Mouse (Mus musculus) lung, postnatal 36 days (tissue): ENCODE results near the gene Ergic1.

Experiments used
- DNase-seq: peaks from one replicate; pipeline ENCODE4 v3.0.0; 2022; ENCODE audit warnings: mixed read lengths

Ergic1 gene

GRCm38 (mm10) chr17:26540083-26540482, 21.2 kb upstream of the Ergic1 start:
- DNase-seq: no peak

GRCm38 (mm10) chr17:26544319-26544963, 16.8 kb upstream of the Ergic1 start:
- peak; percentile 40 for DNase-seq

- DNase-seq: peak; percentile 89
These were observed 13.5 kb upstream of the Ergic1 start for GRCm38 (mm10) chr17:26547771-26548170.

GRCm38 (mm10) chr17:26548566-26548965, 12.7 kb upstream of the Ergic1 start:
- no peak for DNase-seq

GRCm38 (mm10) chr17:26549148-26549809, 12.0 kb upstream of the Ergic1 start:
- peak; percentile 58 for DNase-seq

- DNase-seq: no peak
These were observed 10.2 kb upstream of the Ergic1 start for GRCm38 (mm10) chr17:26551104-26551503.

GRCm38 (mm10) chr17:26553033-26553432, 8.3 kb upstream of the Ergic1 start:
- DNase-seq: no peak

- no peak for DNase-seq
These were observed 581 bp upstream of the Ergic1 start for GRCm38 (mm10) chr17:26560526-26561289.

GRCm38 (mm10) chr17:26561651-26562181, 427 bp downstream of the Ergic1 start, which contains the start of gene Dusp1:
TSS of gene Dusp1 (minus strand) at chr17:26562128.
- DNase-seq: no peak

GRCm38 (mm10) chr17:26562292-26562691, 1.0 kb downstream of the Ergic1 start:
- no peak for DNase-seq

- DNase-seq: no peak
These were observed 2.2 kb downstream of the Ergic1 start for GRCm38 (mm10) chr17:26563476-26563875.

- no peak for DNase-seq
These were observed 3.1 kb downstream of the Ergic1 start for GRCm38 (mm10) chr17:26564439-26564838.

- DNase-seq: no peak
These were observed 6.0 kb downstream of the Ergic1 start for GRCm38 (mm10) chr17:26567142-26567817.

- no peak for DNase-seq
These were observed 6.5 kb downstream of the Ergic1 start for GRCm38 (mm10) chr17:26567818-26568173.

GRCm38 (mm10) chr17:26569594-26570350, 8.5 kb downstream of the Ergic1 start:
- DNase-seq: no peak

- DNase-seq: peak; percentile 43
These were observed 9.4 kb downstream of the Ergic1 start for GRCm38 (mm10) chr17:26570651-26571118.

GRCm38 (mm10) chr17:26571377-26571776, 10.1 kb downstream of the Ergic1 start:
- peak; percentile 82 for DNase-seq

GRCm38 (mm10) chr17:26572265-26572664, 11.0 kb downstream of the Ergic1 start:
- no peak for DNase-seq

GRCm38 (mm10) chr17:26574118-26574517, 12.8 kb downstream of the Ergic1 start:
- no peak for DNase-seq

- no peak for DNase-seq
These were observed 13.4 kb downstream of the Ergic1 start for GRCm38 (mm10) chr17:26574701-26575100.

- DNase-seq: no peak
These were observed 14.7 kb downstream of the Ergic1 start for GRCm38 (mm10) chr17:26575786-26576690.
